Mouse (Mus musculus) right cerebral cortex, postnatal 36 days (tissue): ENCODE data around the gene Olfml3.
A peak's percentile ranks its signal among the peaks of the same experiment; 100 is the strongest.

Source experiments
- DNase-seq, 2 experiments: peaks; one replicate each; pipeline ENCODE4 v3.0.0; 2022; ENCODE audit warnings: low spot score in 2 of 2, mixed read lengths in 1 of 2

Gene Olfml3

GRCm38 (mm10) chr3:103737778-103738571, at the start of gene Olfml3:
Olfml3 (minus strand) TSS chr3:103738001.
- peak; percentile 81 to 84 for DNase-seq

GRCm38 (mm10) chr3:103787225-103787624, 49.4 kb upstream of the Olfml3 start:
- no peak for DNase-seq

GRCm38 (mm10) chr3:103782844-103783609, 45.2 kb upstream of the Olfml3 start:
- no peak for DNase-seq

GRCm38 (mm10) chr3:103780777-103781176, 43.0 kb upstream of the Olfml3 start:
- DNase-seq = no peak

- peak in 1 of 2 experiments; percentile 45 for DNase-seq
These were observed 42.5 kb upstream of the Olfml3 start for GRCm38 (mm10) chr3:103780271-103780670.

- no peak for DNase-seq
These were observed 41.4 kb upstream of the Olfml3 start for GRCm38 (mm10) chr3:103779183-103779582.

- DNase-seq = no peak
These were observed 40.9 kb upstream of the Olfml3 start for GRCm38 (mm10) chr3:103778660-103779059.

- no peak for DNase-seq
These were observed 40.1 kb upstream of the Olfml3 start for GRCm38 (mm10) chr3:103777940-103778339.

GRCm38 (mm10) chr3:103774009-103774408, 36.2 kb upstream of the Olfml3 start:
- no peak for DNase-seq

- no peak for DNase-seq
These were observed 35.7 kb upstream of the Olfml3 start for GRCm38 (mm10) chr3:103773508-103773907.

- DNase-seq = no peak
These were observed 35.0 kb upstream of the Olfml3 start for GRCm38 (mm10) chr3:103772846-103773245.

- DNase-seq = no peak
These were observed 33.8 kb upstream of the Olfml3 start for GRCm38 (mm10) chr3:103771531-103772130.

- DNase-seq = no peak
These were observed 29.0 kb upstream of the Olfml3 start for GRCm38 (mm10) chr3:103766789-103767188.

- no peak for DNase-seq
These were observed 21.6 kb upstream of the Olfml3 start for GRCm38 (mm10) chr3:103759261-103759970.

GRCm38 (mm10) chr3:103758456-103758855, 20.7 kb upstream of the Olfml3 start:
- DNase-seq = no peak

- no peak for DNase-seq
These were observed 19.1 kb upstream of the Olfml3 start for GRCm38 (mm10) chr3:103756920-103757319.

GRCm38 (mm10) chr3:103755351-103755750, 17.6 kb upstream of the Olfml3 start:
- no peak for DNase-seq

- no peak for DNase-seq
These were observed 13.8 kb upstream of the Olfml3 start for GRCm38 (mm10) chr3:103751558-103751957.

GRCm38 (mm10) chr3:103746711-103747110, 8.9 kb upstream of the Olfml3 start:
- DNase-seq = no peak

- DNase-seq = no peak
These were observed 7.4 kb upstream of the Olfml3 start for GRCm38 (mm10) chr3:103745001-103745770.

GRCm38 (mm10) chr3:103743208-103743607, 5.4 kb upstream of the Olfml3 start:
- DNase-seq = no peak
